In the genomic region with DNA sequence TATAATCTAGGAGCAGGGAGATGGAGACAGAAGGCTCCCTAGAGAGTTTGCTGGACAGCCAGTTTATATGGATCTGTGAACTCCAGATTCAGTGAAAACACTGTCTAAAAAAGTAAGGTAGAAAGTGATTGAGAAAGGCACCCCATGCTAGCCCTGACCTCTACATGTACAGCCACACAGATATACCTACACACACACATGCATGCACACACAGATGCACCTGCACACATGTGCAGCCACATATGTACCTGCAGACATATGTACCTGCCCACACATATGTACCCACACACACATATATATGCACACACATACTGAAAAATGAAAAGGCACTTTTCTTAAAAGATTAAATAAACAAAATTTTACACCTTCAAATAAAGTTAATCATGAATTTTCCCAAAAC, we compare ENCODE assay signal across 15 mouse cellular contexts. TPM values are rescaled to one million over a fixed set of nuclear protein-coding genes. Genes with fewer than 3 reads are reported as not detected.
"Had no signal": no experiment of that assay in that cellular context is flagged by ENCODE, and none has a peak within 500 bp of the region (broad histone marks: within the 10 kb centered on the region; RNA-seq: fewer than 3 reads in every experiment).

No protein-coding gene starts in this region.

- DNase-seq: kidney, postnatal 14 days; left cerebral cortex, postnatal 4 days; lung, embryonic 14.5 days; lung, postnatal 10 days; lung, postnatal 4 days; thymus, postnatal 4 days had no signal

- H3K36me3 ChIP-seq: limb, embryonic 15.5 days; liver, embryonic 12.5 days; midbrain, embryonic 10.5 days; midbrain, embryonic 15.5 days; neural tube, embryonic 12.5 days had no signal

- H3K4me2 ChIP-seq: limb, embryonic 15.5 days; liver, embryonic 12.5 days; lung, embryonic 14.5 days; midbrain, embryonic 15.5 days; neural tube, embryonic 12.5 days had no signal

- H3K27me3 ChIP-seq: limb, embryonic 15.5 days; liver, embryonic 12.5 days; midbrain, embryonic 15.5 days; neural tube, embryonic 12.5 days had no signal

- H3K9ac ChIP-seq: limb, embryonic 15.5 days; liver, embryonic 12.5 days; lung, embryonic 14.5 days; midbrain, embryonic 15.5 days; neural tube, embryonic 12.5 days had no signal

- H3K27ac ChIP-seq: limb, embryonic 15.5 days; liver, embryonic 12.5 days; midbrain, embryonic 10.5 days; midbrain, embryonic 15.5 days; neural tube, embryonic 12.5 days; stomach, postnatal 0 days had no signal

- H3K4me1 ChIP-seq: midbrain, embryonic 10.5 days; midbrain, embryonic 15.5 days; neural tube, embryonic 12.5 days had no signal

- H3K4me3 ChIP-seq: limb, embryonic 15.5 days; liver, embryonic 12.5 days; midbrain, embryonic 10.5 days; midbrain, embryonic 15.5 days; neural tube, embryonic 12.5 days had no signal

- ATAC-seq: liver, embryonic 12.5 days; midbrain, embryonic 15.5 days had no signal

- H3K9me3 ChIP-seq: limb, embryonic 15.5 days; liver, embryonic 12.5 days; midbrain, embryonic 10.5 days; midbrain, embryonic 15.5 days; neural tube, embryonic 12.5 days had no signal

RNA-seq across cellular contexts. Expression of gene Pln, which starts 11.1 kb away (rescaled TPM):
- total RNA-seq: megakaryocyte, adult 5-6 weeks; monocyte, adult 5-6 weeks; neutrophil, adult 5-6 weeks had no signal
